Mouse (Mus musculus): ENCODE measurements around the gene Sytl4.

Sytl4 gene

DNA sequence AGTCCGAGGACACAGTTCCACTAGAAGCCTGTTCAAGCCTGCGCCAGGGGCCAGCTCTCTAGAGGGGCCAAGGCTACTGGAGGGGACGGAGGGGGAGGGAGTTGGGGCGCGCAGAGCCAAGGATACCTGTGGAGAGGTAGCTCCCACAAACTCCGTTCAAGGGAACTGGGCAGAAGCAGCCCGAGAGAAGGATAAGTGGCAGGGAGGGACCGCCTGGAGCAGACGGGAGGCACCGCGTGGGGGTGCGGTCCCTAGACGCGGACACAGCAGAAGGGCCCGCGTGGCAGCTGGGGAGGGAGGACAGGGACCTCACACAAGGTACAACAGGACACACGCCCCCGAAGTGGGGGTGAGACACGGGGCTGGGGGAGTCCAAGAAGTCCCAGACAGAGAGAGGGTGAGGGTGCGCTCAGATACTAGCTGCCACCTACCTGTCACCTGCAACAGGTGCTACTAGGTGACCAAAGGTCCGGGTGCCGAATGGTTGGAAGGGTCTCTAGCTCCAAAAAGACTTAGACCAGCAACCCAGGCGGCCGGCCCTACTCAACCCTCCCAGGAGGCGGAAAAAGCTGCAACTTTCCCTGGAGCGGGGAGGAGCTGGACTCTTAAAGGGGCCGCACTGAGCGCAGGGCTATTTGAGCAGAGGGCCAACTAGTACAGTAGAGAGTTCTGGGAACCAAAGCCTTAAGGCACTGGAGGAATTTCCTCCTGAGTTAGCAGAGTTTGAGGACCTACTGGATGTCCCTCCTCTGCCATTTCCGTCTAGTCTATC, at the start of gene Sytl4:
Gene Sytl4, minus strand, starts transcription at position 582 of the 772 bp plus-strand sequence.
- no peak for DNase-seq (ENCODE audit: low read depth, low spot score)

DNA sequence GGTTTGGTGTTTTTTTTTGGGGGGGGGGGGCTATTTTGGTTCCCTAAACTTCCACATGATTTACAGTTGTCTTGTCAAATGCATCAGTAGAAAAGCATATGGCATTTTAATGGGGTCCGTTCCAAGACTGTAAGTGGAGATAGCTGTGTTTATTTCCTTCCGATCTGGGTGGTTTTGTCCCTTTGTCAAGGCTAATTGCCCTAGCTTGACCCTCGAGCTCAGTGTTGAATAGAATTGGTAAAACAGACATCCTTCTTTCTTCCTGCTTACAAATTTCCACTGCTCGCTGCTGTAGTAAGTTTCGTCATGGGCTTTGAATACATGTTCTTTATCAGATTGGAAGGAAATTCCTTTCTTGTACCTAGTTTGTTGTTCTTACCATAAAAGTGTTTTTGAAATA, 39.1 kb upstream of the Sytl4 start:
- DNase-seq (ENCODE audit: low read depth, low spot score), result no peak

GRCm38 (mm10) chrX:134019005-134019404, 37.4 kb upstream of the Sytl4 start:
- peak; percentile 24 for DNase-seq (ENCODE audit: low read depth, low spot score)

GRCm38 (mm10) chrX:133995866-133996265, 14.3 kb upstream of the Sytl4 start:
- DNase-seq (ENCODE audit: low read depth, low spot score), result no peak

DNA sequence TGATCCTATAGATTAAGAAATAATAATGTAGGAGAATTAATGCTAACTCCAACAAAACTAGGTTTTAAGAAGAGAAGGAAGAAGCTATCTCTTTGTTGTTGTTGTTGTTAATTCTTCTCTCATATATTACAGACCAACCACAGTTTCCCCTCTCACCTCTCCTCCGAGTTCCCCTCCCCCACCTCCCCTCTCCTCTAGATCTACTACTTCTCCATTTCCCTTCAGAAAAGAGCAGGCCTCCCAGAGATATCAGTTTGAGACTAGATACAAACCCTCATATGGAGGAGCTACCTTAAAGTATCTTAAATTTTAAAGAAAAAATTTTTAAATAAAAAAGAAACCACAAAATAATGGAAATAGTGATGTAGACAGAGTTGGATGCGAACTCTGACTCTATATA, 17.0 kb downstream of the Sytl4 start:
- DNase-seq (ENCODE audit: low read depth, low spot score), result no peak

DNA sequence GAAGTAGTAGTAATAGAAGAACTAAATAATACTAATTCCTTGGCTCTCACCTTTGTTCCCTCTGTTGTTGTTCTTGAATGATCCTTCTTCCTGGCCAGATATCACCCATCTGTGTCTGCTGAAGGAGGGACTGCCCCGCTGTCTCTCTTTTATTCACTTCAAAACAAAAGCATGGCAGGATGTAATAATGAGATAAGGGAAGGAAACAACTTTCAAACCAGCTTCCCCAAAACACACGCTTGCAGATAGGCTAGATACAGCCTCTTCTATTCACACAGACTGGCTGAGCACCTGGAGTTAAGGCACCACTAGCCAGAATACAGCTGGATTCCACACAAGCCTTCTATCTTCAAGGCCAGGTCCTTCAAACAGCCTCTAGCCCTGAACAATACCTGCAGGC, 21.0 kb downstream of the Sytl4 start:
- DNase-seq (ENCODE audit: low read depth, low spot score), result no peak

DNA sequence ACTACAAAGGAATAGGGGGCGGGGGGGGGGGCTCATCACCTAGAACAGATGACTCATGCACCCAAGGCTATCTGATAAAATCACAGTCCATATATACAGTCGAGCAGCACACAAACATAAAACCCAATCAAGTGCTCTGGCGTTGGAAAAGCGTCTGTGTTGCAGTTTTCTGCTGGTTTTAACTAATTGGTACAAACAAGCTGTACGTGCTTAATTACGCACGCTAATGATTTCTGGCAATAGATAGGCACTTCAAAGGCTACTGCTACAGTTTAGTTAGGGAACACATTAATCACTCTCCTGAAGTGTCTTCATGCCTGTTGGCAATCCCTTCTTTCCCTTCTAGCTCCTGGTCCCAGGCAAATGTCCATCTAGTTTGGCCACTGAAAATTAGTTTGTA, 27.0 kb downstream of the Sytl4 start:
- DNase-seq (ENCODE audit: low read depth, low spot score), result no peak

DNA sequence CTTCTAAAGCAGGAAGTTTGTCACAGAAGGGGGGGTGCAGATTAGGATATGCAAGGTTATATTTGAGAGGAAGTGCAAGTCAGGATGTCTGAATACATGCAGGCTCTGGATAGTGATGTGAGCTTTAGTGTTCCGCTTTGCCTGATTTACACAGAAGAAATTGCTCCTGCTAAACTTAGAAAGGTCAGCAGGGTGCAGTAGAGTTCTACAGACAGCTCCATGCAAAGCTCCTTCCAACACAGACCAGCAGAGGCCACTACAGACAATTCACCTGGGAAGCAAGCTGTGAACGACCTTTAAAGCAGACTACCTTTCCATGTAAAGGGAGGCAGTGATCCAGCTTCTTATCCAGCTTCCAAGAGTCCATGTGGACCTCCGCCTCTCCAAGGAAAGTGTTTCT, 34.2 kb downstream of the Sytl4 start:
- DNase-seq (ENCODE audit: low read depth, low spot score), result peak; percentile 20

DNA sequence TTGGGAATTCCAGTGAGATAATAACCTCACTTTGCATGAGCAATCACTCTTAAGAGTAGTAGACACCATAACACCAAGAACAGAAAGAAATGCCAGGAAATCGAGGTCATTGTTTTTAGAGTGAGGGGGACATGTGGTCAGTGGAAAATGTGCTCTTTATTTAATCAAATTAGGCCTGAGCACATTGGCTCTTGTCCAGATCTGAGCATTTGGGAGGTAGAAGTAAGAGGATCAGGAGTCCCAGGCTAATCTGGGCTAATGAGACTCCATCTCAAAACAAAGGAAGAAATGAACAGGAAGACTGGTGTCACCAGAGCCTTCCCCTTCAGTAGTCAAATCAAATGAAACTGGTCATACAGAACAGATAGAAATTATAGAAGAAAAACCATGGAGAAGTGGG, 42.1 kb downstream of the Sytl4 start:
- DNase-seq (ENCODE audit: low read depth, low spot score), result no peak

GRCm38 (mm10) chrX:133936605-133937225, 44.9 kb downstream of the Sytl4 start:
- DNase-seq (ENCODE audit: low read depth, low spot score), result no peak

- DNase-seq (ENCODE audit: low read depth, low spot score), result no peak
Observed at GRCm38 (mm10) chrX:133931302-133932013, 50.2 kb downstream of the Sytl4 start.

DNA sequence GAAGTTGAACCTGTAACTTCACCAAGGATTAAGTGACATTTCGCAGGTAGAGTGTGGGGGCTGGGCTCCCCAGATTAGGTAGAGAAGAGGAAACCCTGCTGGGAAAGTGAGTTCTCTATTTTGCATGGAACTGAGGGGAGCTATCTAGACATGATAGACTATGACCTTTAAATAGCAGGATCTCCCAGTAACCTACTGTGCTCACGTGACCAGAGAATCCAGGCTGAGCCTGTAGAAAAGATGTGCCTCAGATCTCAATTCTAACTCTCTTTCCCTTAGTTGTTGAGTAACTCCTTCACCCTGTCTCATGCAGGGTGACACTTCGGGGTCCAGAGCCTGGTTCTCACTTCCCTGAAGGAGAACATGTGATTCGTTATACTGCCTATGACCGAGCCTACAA, 54.9 kb downstream of the Sytl4 start:
- no peak for DNase-seq (ENCODE audit: low read depth, low spot score)

DNA sequence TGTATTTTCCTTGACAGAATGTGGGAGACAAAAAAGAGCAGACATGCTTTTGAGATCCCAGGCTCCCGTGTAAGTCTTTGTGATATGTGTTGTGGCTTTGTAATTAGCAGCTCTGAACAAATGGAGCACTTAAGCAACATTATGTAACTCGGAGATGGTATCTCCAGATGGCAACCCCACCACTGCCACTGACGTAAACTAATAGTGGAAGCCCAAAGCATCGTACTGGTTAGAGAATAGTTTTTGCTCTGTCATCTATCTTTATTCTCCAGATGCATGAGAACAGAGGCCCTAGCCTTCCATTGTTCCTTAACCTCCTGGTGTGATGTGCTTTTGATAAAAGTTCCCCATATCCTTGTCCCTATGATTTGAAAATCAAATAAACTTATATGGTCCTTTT, 60.4 kb downstream of the Sytl4 start:
- DNase-seq (ENCODE audit: low read depth, low spot score), result no peak

DNA sequence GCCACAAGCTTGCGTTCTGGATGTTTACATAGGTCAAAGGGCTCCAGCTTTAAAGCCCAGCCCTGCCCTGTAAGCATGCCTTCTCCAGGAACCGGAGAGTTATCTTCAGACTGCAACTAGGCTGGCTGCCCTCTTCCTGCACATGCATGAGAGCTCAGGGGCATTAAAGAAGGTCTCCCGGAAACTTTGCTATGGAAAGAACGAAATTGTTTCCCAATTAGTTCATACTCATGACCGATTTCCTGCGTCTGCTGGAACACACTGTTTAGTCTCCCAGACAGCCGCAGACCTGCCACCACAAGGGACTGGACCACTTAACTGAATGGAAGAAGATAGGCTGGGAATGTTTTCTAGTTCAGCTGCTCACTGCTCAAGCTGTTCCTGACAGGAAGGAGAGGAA, 67.4 kb downstream of the Sytl4 start:
- DNase-seq (ENCODE audit: low read depth, low spot score), result no peak

- DNase-seq (ENCODE audit: low read depth, low spot score), result no peak
Observed at GRCm38 (mm10) chrX:133913006-133913405, 68.6 kb downstream of the Sytl4 start.

- DNase-seq (ENCODE audit: low read depth, low spot score), result no peak
Observed at GRCm38 (mm10) chrX:133911397-133912103, 70.1 kb downstream of the Sytl4 start.

GRCm38 (mm10) chrX:133908261-133908660, 73.4 kb downstream of the Sytl4 start, which contains the start of gene Srpx2:
Srpx2 (plus strand) TSS chrX:133908426.
- no peak for DNase-seq (ENCODE audit: low read depth, low spot score)

DNA sequence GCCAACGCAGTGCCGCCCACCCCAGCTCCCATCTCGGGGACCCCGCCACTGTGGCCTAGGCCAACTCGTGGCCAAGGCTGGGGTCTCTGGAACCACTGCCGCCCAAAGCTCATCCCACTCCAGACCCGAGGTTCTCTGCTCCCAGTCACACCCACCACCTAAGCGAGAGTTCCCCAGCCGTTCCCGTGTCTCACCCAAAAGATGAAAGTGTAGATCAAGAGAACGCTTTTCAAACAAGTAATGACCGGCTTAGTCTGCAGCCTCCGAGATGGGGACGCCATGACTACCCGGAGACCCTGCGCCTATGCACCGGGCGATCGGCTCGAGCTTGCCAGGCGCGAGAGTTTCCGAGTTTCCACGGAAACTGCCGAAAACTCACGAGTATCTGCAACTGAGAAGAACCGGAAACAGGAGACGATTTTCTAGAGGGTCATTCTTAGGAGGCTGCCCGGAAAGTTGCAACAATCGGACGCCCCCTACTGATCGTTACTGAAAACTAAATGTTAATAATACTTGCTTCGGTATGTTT, 83.5 kb downstream of the Sytl4 start, which contains the start of gene Tspan6:
Gene Tspan6, minus strand, starts transcription at position 416 of the 529 bp plus-strand sequence.
- peak; percentile 84 for DNase-seq (ENCODE audit: low read depth, low spot score)

- DNase-seq (ENCODE audit: low read depth, low spot score), result no peak
Observed at GRCm38 (mm10) chrX:133888111-133888510, 93.5 kb downstream of the Sytl4 start.

- DNase-seq (ENCODE audit: low read depth, low spot score), result no peak
Observed at GRCm38 (mm10) chrX:133887308-133887707, 94.3 kb downstream of the Sytl4 start.
